Mouse (Mus musculus) lung, embryonic 16.5 days (tissue): ENCODE results near the gene Col4a6. TPM values are rescaled to one million over a fixed set of nuclear protein-coding genes. Genes with fewer than 3 reads are reported as not detected.

Experiments
- ATAC-seq: fragments of 200-750 bp; cut with Nextera tagmentation; 2 replicates; pipeline ENCODE4 v1.8.0; 2017; ENCODE audit warnings: low read depth, mild to moderate bottlenecking, moderate library complexity
- H3K27ac ChIP-seq: fragments of 300-500 bp; sonication (generic); 2 replicates; pipeline ENCODE4 v1.5.1; 2014; ENCODE audit warnings: mild to moderate bottlenecking, control low read depth, low read length
- H3K27me3 ChIP-seq: fragments of 300-500 bp; sonication (generic); 2 replicates; pipeline ENCODE4 v1.6.1; 2014; ENCODE audit warnings: low read depth, low read length, mixed read lengths; ENCODE audit not compliant: control insufficient read depth, insufficient read depth
- H3K36me3 ChIP-seq: fragments of 300-500 bp; sonication (generic); 2 replicates; pipeline ENCODE4 v1.6.1; 2014; ENCODE audit warnings: low read length; ENCODE audit not compliant: control insufficient read depth, insufficient read depth
- H3K4me1 ChIP-seq: fragments of 300-500 bp; sonication (generic); replicated peaks from 2 replicates; pipeline ENCODE4 v1.6.1; 2014; ENCODE audit warnings: low read length, mixed read lengths; ENCODE audit not compliant: control insufficient read depth, insufficient read depth
- H3K4me2 ChIP-seq: fragments of 300-500 bp; sonication (generic); 2 replicates; pipeline ENCODE4 v1.6.1; 2014; ENCODE audit warnings: low read depth, low read length, control low read depth
- H3K4me3 ChIP-seq: fragments of 300-500 bp; sonication (generic); 2 replicates; pipeline ENCODE4 v1.5.1; 2014; ENCODE audit warnings: mild to moderate bottlenecking, low read length, control low read depth
- H3K9ac ChIP-seq: fragments of 300-500 bp; sonication (generic); 2 replicates; pipeline ENCODE4 v1.6.1; 2014; ENCODE audit warnings: low read length, control low read depth
- H3K9me3 ChIP-seq: fragments of 300-500 bp; sonication (generic); 2 replicates; pipeline ENCODE4 v1.6.1; 2016; ENCODE audit warnings: low read length; ENCODE audit not compliant: control insufficient read depth
- WGBS: fragments of 180-500 bp; shearing (Covaris S2); extraction: QIAGEN DNeasy Blood & Tissue Kit; methylation state at CpG from one replicate; pipeline ENCODE4 v1.1.7; 2014; 5-methylcytosine and 5-hydroxymethylcytosine counted together
- polyA plus RNA-seq: library from polyadenylated mRNA; unstranded; fragments of >200 nt; fragmentation: Nextera tagmentation; extraction: Ambion mirVana; gene quantifications from 2 replicates; pipeline ENCODE4 v1.2.1, GENCODE M21; 2015

Col4a6 gene
- polyA plus RNA-seq, 1 experiment from 2014 or later, result 8.9 TPM

DNA sequence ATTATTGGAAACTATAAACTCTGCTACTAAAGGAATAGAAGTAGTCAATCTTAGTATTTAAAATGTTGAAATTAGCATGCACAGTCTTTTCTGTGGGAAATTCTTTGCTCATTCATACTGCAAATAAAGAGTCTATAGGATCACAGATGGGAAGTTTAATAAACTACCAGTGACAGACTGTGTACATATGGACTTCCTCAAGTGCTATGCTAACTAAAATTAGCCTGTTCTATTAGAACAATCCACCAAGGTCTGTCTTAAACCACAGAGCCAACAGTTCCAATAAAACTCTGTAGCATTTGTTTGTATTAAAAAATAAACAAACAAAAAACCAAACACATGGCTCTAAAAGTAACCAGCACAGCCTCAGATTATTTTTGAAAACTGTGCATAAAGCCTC, 278.8 kb downstream of the Col4a6 start:
- Histone ChIP-seq H3K4me2 (no peak overlapping the region), H3K4me1 (0 out of 2 replicates have a peak, but pooled peaks cover 2% of the 10 kb centered on the region), H3K36me3 (no peaks in the 10 kb centered on the region), H3K9ac (no peak overlapping the region), H3K4me3 (no peak overlapping the region), H3K9me3 (no peaks in the 10 kb centered on the region), H3K27ac (no peak overlapping the region), H3K27me3 (peaks cover 8% of the 10 kb centered on the region)
- ATAC-seq, result peak; percentile 65; the same call in 1 of the 2 replicates

DNA sequence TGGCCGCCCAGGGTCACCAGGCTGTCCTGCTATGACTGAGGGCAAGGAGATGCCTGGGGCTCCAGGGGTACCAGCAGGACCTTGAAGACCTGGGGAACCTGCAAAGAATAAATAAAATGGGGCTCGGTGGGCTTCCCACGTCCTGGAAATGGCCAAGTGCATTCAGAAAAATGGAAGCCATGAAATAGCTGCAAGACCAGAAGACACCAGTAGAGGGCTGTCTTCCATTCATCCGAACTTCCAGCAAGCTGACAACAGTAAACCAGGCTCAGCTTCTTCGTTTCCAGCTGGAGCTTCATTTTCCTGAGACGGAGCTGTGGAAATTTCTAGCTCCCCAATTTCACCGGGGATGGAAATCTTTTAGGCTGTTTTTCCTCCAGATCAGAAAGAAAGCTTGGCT, 298.5 kb downstream of the Col4a6 start:
- Histone ChIP-seq H3K36me3 (no peaks in the 10 kb centered on the region), H3K27ac (no peak overlapping the region), H3K9me3 (no peaks in the 10 kb centered on the region), H3K9ac (no peak overlapping the region), H3K4me2 (no peak overlapping the region), H3K4me3 (no peak overlapping the region), H3K27me3 (peaks cover 2% of the 10 kb centered on the region), H3K4me1 (no peaks in the 10 kb centered on the region)
- no peak for ATAC-seq
- 31% methylated on average over 7 of the region's 7 CpGs for WGBS

DNA sequence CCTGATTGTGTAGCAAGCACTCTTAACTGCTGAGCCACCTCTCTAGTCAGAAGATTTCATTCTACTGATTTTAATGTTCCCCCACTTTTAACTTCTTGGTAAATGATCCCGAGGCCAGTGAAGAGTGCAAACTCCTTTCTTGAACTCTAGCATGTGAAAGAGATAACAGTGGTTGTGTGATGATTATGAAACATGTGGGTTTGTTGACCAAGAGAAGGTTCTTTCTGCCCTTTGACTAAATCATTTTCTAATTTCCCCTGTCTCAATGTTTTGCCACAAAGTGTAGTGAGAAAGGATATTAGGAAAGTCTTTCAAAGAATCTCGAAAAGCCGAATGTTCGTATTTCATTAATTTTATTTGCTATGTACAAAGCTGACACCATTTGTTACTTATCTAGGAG, 308.8 kb downstream of the Col4a6 start:
- H3K4me3 ChIP-seq, result no peak overlapping the region
- H3K36me3 ChIP-seq, result no peaks in the 10 kb centered on the region
- no peak overlapping the region for H3K4me2 ChIP-seq
- no peaks in the 10 kb centered on the region for H3K4me1 ChIP-seq
- no peak for ATAC-seq
- H3K27me3 ChIP-seq, result no peaks in the 10 kb centered on the region; the same call in 1 of the 2 replicates
- no peak overlapping the region for H3K9ac ChIP-seq
- no peaks in the 10 kb centered on the region for H3K9me3 ChIP-seq
- H3K27ac ChIP-seq, result no peak overlapping the region
- 83% methylated on average over 4 of the region's 4 CpGs for WGBS

DNA sequence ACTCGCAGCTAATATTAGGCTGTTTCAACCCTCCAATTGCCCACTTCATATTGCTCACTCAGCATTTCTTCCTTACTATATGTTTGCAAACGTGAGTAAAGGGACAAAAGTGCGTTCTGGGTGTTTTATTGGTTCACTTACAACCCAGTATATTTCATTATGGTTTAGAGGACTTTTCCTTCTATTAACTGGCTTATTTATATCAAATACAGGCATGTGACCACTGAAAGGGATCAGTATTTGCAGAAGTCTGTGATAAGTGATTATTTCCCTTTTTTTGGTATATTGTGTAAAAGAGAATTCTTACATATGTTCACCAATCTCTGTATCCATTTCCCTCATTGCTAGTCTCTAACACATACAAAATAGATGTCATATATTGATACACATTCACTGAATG, 313.5 kb downstream of the Col4a6 start:
- 63% methylated on average over 3 of the region's 3 CpGs for WGBS

DNA sequence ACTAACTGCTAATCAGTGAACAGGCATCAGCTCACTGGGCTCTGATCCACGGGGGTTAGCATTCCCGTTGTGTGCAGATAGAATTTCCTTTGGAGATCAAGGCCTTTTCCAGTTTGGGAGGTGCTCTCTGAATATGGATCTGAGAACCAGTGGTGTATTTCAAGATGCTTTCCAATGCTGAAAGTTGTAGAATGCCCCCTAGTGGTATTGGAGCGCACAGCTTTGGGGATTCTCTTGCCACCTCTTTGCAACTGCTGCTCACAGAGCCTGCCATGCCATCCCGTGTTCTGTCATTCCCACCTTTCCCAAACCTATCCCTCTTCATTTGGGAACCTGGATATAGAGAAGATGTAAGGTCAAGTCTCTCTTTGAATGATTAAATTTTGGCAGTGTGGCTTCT, 315.7 kb downstream of the Col4a6 start:
- no peak overlapping the region for H3K27ac ChIP-seq
- no peaks in the 10 kb centered on the region for H3K27me3 ChIP-seq
- H3K9ac ChIP-seq, result no peak overlapping the region
- H3K9me3 ChIP-seq, result no peaks in the 10 kb centered on the region
- 32% methylated on average over 4 of the region's 4 CpGs for WGBS
- H3K36me3 ChIP-seq, result no peaks in the 10 kb centered on the region
- no peaks in the 10 kb centered on the region for H3K4me1 ChIP-seq
- ATAC-seq, result no peak
- H3K4me3 ChIP-seq, result no peak overlapping the region
- H3K4me2 ChIP-seq, result no peak overlapping the region

More for the DNA sequence above, 313.5 kb downstream of the Col4a6 start:
- no peaks in the 10 kb centered on the region for H3K36me3 ChIP-seq
- no peak overlapping the region for H3K9ac ChIP-seq
- no peaks in the 10 kb centered on the region for H3K9me3 ChIP-seq
- no peak for ATAC-seq
- H3K4me1 ChIP-seq, result no peaks in the 10 kb centered on the region
- H3K27me3 ChIP-seq, result no peaks in the 10 kb centered on the region
- H3K27ac ChIP-seq, result no peak overlapping the region
- H3K4me2 ChIP-seq, result no peak overlapping the region
- H3K4me3 ChIP-seq, result no peak overlapping the region

DNA sequence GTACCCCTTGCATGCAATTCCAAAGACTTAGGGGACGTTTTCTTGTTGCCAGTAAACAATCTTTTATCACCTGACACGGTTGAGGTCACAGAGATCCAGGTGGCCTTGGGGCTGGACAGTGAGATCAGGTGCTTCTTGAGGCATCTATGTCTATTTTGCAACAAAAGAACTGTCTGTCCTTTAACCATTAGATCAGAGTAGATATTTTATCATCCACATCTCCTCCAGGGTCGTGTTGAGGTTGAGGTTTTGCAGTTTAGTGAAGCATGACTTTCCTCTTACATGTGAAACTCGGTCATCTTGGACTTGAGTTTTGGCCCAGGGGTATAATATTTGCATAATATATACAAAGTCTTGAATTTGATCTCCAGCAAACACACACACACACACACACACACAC, 316.2 kb downstream of the Col4a6 start:
- no peak overlapping the region for H3K4me2 ChIP-seq
- no peaks in the 10 kb centered on the region for H3K9me3 ChIP-seq
- no peak for ATAC-seq
- H3K4me1 ChIP-seq, result no peaks in the 10 kb centered on the region
- WGBS, result 48% methylated on average over 4 of the region's 4 CpGs
- H3K9ac ChIP-seq, result no peak overlapping the region
- H3K4me3 ChIP-seq, result no peak overlapping the region
- H3K36me3 ChIP-seq, result no peaks in the 10 kb centered on the region
- H3K27me3 ChIP-seq, result no peaks in the 10 kb centered on the region
- H3K27ac ChIP-seq, result no peak overlapping the region

DNA sequence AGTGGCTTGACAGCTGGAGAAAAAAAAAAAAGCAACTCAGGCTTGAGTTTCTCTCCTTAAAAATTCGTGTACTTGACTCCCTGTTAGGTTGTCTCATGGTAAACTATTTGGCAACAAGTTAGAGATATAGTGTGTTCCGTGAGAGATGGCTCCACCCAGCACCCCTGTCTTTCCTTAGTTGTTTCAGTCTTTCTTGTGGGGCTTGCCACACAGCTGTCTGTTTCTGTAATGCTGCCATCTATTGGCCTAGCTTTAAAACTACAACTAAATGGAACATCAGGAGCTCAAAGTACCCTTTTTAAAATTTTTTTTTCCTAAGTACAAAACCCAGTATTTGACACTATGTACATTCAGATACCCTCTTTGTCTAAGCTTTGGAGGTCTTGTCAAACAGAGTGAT, 317.2 kb downstream of the Col4a6 start:
- Histone ChIP-seq H3K27me3 (no peaks in the 10 kb centered on the region), H3K4me3 (no peak overlapping the region), H3K4me2 (no peak overlapping the region), H3K9ac (no peak overlapping the region), H3K36me3 (no peaks in the 10 kb centered on the region), H3K4me1 (no peaks in the 10 kb centered on the region), H3K27ac (no peak overlapping the region), H3K9me3 (no peaks in the 10 kb centered on the region)
- 26% methylated on average over 2 of the region's 2 CpGs for WGBS
- ATAC-seq, result no peak

DNA sequence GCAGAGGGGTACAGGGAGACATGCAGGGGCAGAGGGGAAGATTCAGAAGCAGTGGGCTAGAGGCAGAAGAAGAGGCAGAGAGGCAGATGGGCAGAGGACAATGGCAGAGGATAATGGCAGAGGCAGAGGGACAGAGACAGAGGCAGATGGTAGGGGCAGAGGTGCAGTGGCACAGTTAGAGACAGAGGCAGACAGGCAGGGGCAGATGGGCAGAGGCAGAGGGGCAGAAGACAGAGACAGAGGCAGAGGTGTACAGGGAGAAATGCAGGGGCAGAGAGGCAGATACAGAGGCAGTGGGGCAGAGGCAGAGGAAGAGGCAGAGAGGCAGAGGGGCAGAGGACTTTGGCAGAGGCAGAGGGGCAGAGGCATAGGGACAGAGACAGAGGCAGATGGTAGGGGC, 322.7 kb downstream of the Col4a6 start:
- no peaks in the 10 kb centered on the region for H3K9me3 ChIP-seq
- no peaks in the 10 kb centered on the region for H3K36me3 ChIP-seq
- H3K4me3 ChIP-seq, result no peak overlapping the region
- H3K27me3 ChIP-seq, result no peaks in the 10 kb centered on the region
- H3K27ac ChIP-seq, result no peak overlapping the region
- no peak overlapping the region for H3K4me2 ChIP-seq
- no peak overlapping the region for H3K9ac ChIP-seq
- no peak for ATAC-seq
- H3K4me1 ChIP-seq, result no peaks in the 10 kb centered on the region

DNA sequence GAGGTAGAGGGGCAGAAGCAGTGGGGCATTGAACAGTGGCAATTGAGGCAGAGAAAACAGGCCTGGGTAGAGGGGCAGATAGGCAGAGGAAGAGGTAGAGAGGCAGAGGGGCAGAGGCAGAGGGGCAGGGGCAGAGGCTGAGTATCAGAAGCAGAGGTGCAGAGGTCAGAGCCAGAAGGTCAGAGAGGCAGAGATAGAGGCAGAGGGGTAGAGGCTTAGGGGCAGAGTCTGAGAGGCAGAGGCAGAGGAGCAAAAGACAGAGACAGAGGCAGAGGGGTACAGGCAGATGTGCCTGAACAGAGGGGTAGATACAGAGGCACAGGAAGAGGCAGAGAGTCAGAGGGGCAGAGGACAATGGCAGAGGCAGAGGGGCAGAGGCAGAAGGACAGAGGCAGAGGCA, 323.6 kb downstream of the Col4a6 start:
- H3K4me2 ChIP-seq, result no peak overlapping the region
- H3K27ac ChIP-seq, result no peak overlapping the region
- H3K9me3 ChIP-seq, result no peaks in the 10 kb centered on the region
- H3K27me3 ChIP-seq, result no peaks in the 10 kb centered on the region
- no peaks in the 10 kb centered on the region for H3K36me3 ChIP-seq
- no peaks in the 10 kb centered on the region for H3K4me1 ChIP-seq
- H3K4me3 ChIP-seq, result no peak overlapping the region
- ATAC-seq, result peak; percentile 31; the same call in 1 of the 2 replicates
- no peak overlapping the region for H3K9ac ChIP-seq

DNA sequence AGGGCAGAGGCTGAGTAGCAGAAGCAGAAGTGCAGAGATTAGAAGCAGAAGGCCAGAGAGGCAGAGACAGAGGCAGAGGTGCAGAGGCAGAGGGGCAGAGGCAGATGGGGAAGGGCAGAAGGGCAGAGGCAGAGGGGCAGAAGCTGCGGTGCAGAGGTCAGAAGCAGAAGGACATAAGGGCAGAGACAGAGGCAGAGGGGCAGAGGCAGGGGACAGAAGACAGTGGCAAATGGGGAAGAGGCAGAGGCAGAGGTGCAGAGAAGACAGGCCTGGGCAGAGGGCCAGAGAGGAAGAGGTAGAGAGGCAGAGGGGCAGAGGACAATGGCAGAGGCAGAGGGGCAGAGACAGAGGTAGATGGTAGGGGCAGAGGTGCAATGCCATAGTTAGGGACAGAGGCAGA, 324.2 kb downstream of the Col4a6 start:
- ATAC-seq, result no peak
- no peaks in the 10 kb centered on the region for H3K4me1 ChIP-seq
- no peaks in the 10 kb centered on the region for H3K9me3 ChIP-seq
- no peak overlapping the region for H3K4me2 ChIP-seq
- H3K27ac ChIP-seq, result no peak overlapping the region
- no peaks in the 10 kb centered on the region for H3K36me3 ChIP-seq
- no peak overlapping the region for H3K9ac ChIP-seq
- no peak overlapping the region for H3K4me3 ChIP-seq
- H3K27me3 ChIP-seq, result no peaks in the 10 kb centered on the region
- 30% methylated on average over 1 of the region's 1 CpGs for WGBS
